8 mouse cellular contexts compared by ENCODE assay signal in the genomic region with DNA sequence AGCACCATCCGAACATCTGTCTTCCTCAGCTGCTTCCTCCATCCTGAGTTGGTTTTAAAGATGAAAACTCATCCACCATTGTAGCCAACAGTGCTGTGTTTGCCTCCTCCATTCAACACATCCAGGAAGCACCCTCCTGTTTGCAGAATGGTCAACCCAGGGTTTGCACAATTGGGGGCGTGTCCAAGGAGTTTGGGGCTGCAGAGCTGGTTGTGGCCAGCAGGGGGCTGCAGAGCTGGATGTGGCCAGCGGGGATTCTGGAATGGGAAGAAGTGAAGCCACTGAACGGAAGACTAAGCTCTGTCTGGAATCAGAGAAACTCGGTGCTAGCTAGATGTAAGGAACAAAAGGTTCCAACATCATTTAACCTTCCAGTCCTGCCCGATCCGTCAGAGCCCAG. TPM values are rescaled to one million over a fixed set of nuclear protein-coding genes. Genes with fewer than 3 reads are reported as not detected.
A peak's percentile ranks its signal among the peaks of the same experiment; 100 is the strongest.
DNase-seq lines count a peak whose midpoint lies in the region; ATAC-seq lines count a peak whose summit lies in the region.
"Had no signal": no experiment of that assay in that cellular context is flagged by ENCODE, and none has a peak within 500 bp of the region (broad histone marks: within the 10 kb centered on the region; RNA-seq: fewer than 3 reads in every experiment).

No protein-coding gene starts in this region.

- no peak overlapping the region for H3K4me2 ChIP-seq in midbrain, embryonic 14.5 days (ENCODE audit: low read length)
- no peak overlapping the region for H3K4me2 ChIP-seq in intestine, embryonic 15.5 days (replicated peaks)

- H3K9ac ChIP-seq in midbrain, embryonic 14.5 days (replicated peaks; ENCODE audit: low read length): no peak overlapping the region
- H3K9ac ChIP-seq in intestine, embryonic 15.5 days: no peak overlapping the region

- DNase-seq in midbrain, embryonic 10.5 days (ENCODE audit: low spot score): peak; percentile 53
- no peak for DNase-seq in midbrain, embryonic 14.5 days
- DNase-seq in adrenal gland, adult 2 months: peak; percentile 79
- peak; percentile 14 for DNase-seq in embryo, embryonic 11.5 days (ENCODE audit: low read depth, low spot score)
- peak; percentile 69 for DNase-seq in lung, postnatal 14 days
- DNase-seq in thymus, postnatal 25 days: peak; percentile 38

- no peaks in the 10 kb centered on the region for H3K27me3 ChIP-seq in midbrain, embryonic 10.5 days (ENCODE audit: low read depth, poor library complexity, severe bottlenecking)
- H3K27me3 ChIP-seq in midbrain, embryonic 14.5 days (ENCODE audit: control insufficient read depth, insufficient read depth, low read length): no peaks in the 10 kb centered on the region
- H3K27me3 ChIP-seq in intestine, embryonic 15.5 days (replicated peaks): no peaks in the 10 kb centered on the region

- ATAC-seq in midbrain, embryonic 14.5 days (ENCODE audit: low FRiP score, low TSS enrichment): no peak
- peak; percentile 54 for ATAC-seq in intestine, embryonic 15.5 days

- H3K27ac ChIP-seq in midbrain, embryonic 10.5 days (replicated peaks): no peak overlapping the region
- no peak overlapping the region for H3K27ac ChIP-seq in midbrain, embryonic 14.5 days (replicated peaks; ENCODE audit: low read depth, low read length)
- H3K27ac ChIP-seq in intestine, embryonic 15.5 days: no peak overlapping the region

- no peak overlapping the region for H3K4me3 ChIP-seq in midbrain, embryonic 10.5 days
- H3K4me3 ChIP-seq in midbrain, embryonic 14.5 days (replicated peaks; ENCODE audit: low read depth, low read length): no peak overlapping the region
- H3K4me3 ChIP-seq in intestine, embryonic 15.5 days (replicated peaks): no peak overlapping the region
- H3K4me3 ChIP-seq: myocyte had no signal

- H3K9me3 ChIP-seq in midbrain, embryonic 10.5 days (replicated peaks): no peaks in the 10 kb centered on the region
- H3K9me3 ChIP-seq in midbrain, embryonic 14.5 days (ENCODE audit: control insufficient read depth, low read length): no peaks in the 10 kb centered on the region
- no peaks in the 10 kb centered on the region for H3K9me3 ChIP-seq in intestine, embryonic 15.5 days

- 52% methylated on average over 7 of the region's 7 CpGs for WGBS in midbrain, embryonic 10.5 days
- 57% methylated on average over 7 of the region's 7 CpGs for WGBS in midbrain, embryonic 14.5 days
- 58% methylated on average over 7 of the region's 7 CpGs for WGBS in intestine, embryonic 15.5 days

- no peaks in the 10 kb centered on the region for H3K4me1 ChIP-seq in midbrain, embryonic 10.5 days
- no peaks in the 10 kb centered on the region for H3K4me1 ChIP-seq in midbrain, embryonic 14.5 days (ENCODE audit: control insufficient read depth, insufficient read depth, low read length)
- H3K4me1 ChIP-seq in intestine, embryonic 15.5 days (replicated peaks): no peaks in the 10 kb centered on the region

- no peaks in the 10 kb centered on the region for H3K36me3 ChIP-seq in midbrain, embryonic 10.5 days
- no peaks in the 10 kb centered on the region for H3K36me3 ChIP-seq in midbrain, embryonic 14.5 days (ENCODE audit: control insufficient read depth, insufficient read depth, low read length)
- no peaks in the 10 kb centered on the region for H3K36me3 ChIP-seq in intestine, embryonic 15.5 days

RNA-seq across cellular contexts. Expression of gene Sestd1, which starts 28.9 kb away (rescaled TPM):
- 14.7 and 18.4 TPM in 2 replicates for polyA plus RNA-seq in midbrain, embryonic 10.5 days (2016; fragmentation: Nextera tagmentation; extraction: Ambion mirVana)
- polyA plus RNA-seq in midbrain, embryonic 14.5 days (2014; fragmentation: Nextera tagmentation; extraction: Ambion mirVana): 43.5 and 52.2 TPM in 2 replicates
- 10 to 100 TPM; 15.6 to 16.4 TPM for total RNA-seq in adrenal gland, adult 2 months (2021)
- polyA plus RNA-seq in adrenal gland, adult 2 months (2012; rRNA removed): 1.5 and 2.7 TPM in 2 replicates
- polyA plus RNA-seq in intestine, embryonic 15.5 days (2015; fragmentation: Nextera tagmentation; extraction: Ambion mirVana): 15.8 and 17.3 TPM in 2 replicates
